Mouse (Mus musculus): ENCODE measurements around the gene Shd.

DNA sequence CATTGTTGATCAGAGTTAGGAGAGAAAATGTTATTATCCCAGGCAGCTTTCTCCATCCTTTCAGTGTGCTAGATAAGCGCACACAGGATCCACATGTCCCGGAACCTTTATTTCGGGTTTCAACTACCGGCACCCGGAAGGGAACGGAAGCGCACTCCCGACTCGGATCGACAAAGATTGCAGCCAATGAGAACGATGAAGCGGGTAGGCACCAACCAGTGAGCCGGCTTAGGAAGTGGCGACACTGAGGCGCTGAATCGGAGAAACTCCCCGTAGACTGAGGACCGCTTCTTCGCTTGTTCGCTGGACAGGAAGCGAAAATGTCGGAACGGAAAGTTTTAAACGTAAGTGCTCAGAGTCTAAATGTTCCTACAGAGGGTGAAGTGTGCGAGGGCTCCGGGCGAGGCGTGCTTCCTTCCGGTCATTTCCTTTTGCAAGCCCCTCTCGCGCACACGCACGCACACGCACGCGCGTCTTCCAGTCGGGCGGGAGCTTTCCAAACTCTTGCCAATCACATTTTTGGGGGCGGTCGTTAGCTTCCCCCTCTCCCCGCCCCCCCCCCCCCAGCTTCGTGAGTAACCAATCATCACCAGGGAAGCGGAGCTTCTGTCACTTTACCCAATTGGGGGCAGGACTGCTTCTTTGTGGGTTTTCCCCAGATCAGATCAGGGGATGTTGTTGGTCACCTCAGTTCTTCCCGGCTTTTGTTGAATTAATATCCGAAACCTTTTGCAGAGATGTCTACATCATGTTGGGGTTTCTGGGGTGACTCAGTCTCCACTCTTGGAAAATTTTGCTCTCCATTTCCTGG, 11.1 kb upstream of the Shd start, which contains the start of gene Yju2:
- peak; percentile 47 for TF ChIP-seq POLR2A (IDR thresholded peaks at IDR 0.05; ENCODE audit: low read depth, low read length)
- TF ChIP-seq CTCF (conservative IDR thresholded peaks at IDR 0.05; ENCODE audit: insufficient read depth, insufficient read length, low read depth, low read length), result no peak

Measured in kidney, adult 2 months (tissue).